Mouse (Mus musculus) midbrain, embryonic 11.5 days (tissue): ENCODE measurements at regions not wholly inside any gene's neighbourhood (a gene's known extent, or its start where the extent isn't known, plus 50 kb on each side); places are given as distances from the start of the nearest gene placed in this dataset.

Source experiments
- ATAC-seq: fragments of 200-750 bp; cut with Nextera tagmentation; 2 replicates; pipeline ENCODE4 v1.8.0; 2017; ENCODE audit warnings: moderate TSS enrichment, moderate library complexity; ENCODE audit not compliant: low FRiP score
- DNase-seq: peaks from one replicate; pipeline ENCODE4 v3.0.0; 2015; ENCODE audit warnings: low spot score; ENCODE audit errors: missing footprints
- H3K27ac ChIP-seq: fragments of 300-500 bp; sonication (generic); 2 replicates; pipeline ENCODE4 v1.5.1; 2014; ENCODE audit warnings: low read depth, low read length
- H3K27me3 ChIP-seq: fragments of 300-500 bp; sonication (generic); 2 replicates; pipeline ENCODE4 v1.6.1; 2014; ENCODE audit warnings: mild to moderate bottlenecking, low read length, moderate library complexity, mixed read lengths; ENCODE audit not compliant: control insufficient read depth, insufficient read depth
- H3K36me3 ChIP-seq: fragments of 300-500 bp; sonication (generic); 2 replicates; pipeline ENCODE4 v1.6.1; 2014; ENCODE audit warnings: mild to moderate bottlenecking, low read length, moderate library complexity, mixed read lengths; ENCODE audit not compliant: control insufficient read depth, insufficient read depth
- H3K4me1 ChIP-seq: fragments of 300-500 bp; sonication (generic); 2 replicates; pipeline ENCODE4 v1.6.1; 2014; ENCODE audit warnings: low read length; ENCODE audit not compliant: control insufficient read depth, insufficient read depth
- H3K4me2 ChIP-seq: fragments of 300-500 bp; sonication (generic); 2 replicates; pipeline ENCODE4 v1.6.1; 2014; ENCODE audit warnings: mild to moderate bottlenecking, moderate library complexity
- H3K4me3 ChIP-seq: fragments of 300-500 bp; sonication (generic); 2 replicates; pipeline ENCODE4 v1.5.1; 2014; ENCODE audit warnings: low read depth, low read length
- H3K9ac ChIP-seq: fragments of 300-500 bp; sonication (generic); 2 replicates; pipeline ENCODE4 v1.6.1; 2014; ENCODE audit warnings: low read length
- H3K9me3 ChIP-seq: fragments of 300-500 bp; sonication (generic); 2 replicates; pipeline ENCODE4 v1.6.1; 2016; ENCODE audit warnings: low read length; ENCODE audit not compliant: control insufficient read depth
- WGBS: fragments of 180-500 bp; shearing (Covaris S2); extraction: QIAGEN DNeasy Blood & Tissue Kit; methylation state at CpG from one replicate; pipeline ENCODE4 v1.1.7; 2014; 5-methylcytosine and 5-hydroxymethylcytosine counted together

- Histone ChIP-seq H3K27me3 (no peaks in the 10 kb centered on the region), H3K9ac (no peak overlapping the region), H3K4me3 (no peak overlapping the region), H3K4me2 (no peak overlapping the region), H3K27ac (no peak overlapping the region), H3K36me3 (no peaks in the 10 kb centered on the region), H3K9me3 (no peaks in the 10 kb centered on the region), H3K4me1 (no peaks in the 10 kb centered on the region)
- WGBS, result 87% methylated on average over 8 of the region's 8 CpGs
- ATAC-seq, result no peak
- no peak for DNase-seq
These were observed 61.0 kb upstream of the Ptpn3 start for GRCm38 (mm10) chr4:57362652-57363051.

- peak; percentile 77 for ATAC-seq
- Histone ChIP-seq H3K9me3 (no peaks in the 10 kb centered on the region), H3K4me3 (no peak overlapping the region), H3K4me1 (no peaks in the 10 kb centered on the region), H3K27ac (no peak overlapping the region), H3K36me3 (no peaks in the 10 kb centered on the region), H3K27me3 (no peaks in the 10 kb centered on the region), H3K9ac (no peak overlapping the region), H3K4me2 (no peak overlapping the region)
- DNase-seq, result peak; percentile 93
- 20% methylated on average over 12 of the region's 12 CpGs for WGBS
These were observed 64.2 kb upstream of the Palm2 start for GRCm38 (mm10) chr4:57369736-57370373.

- H3K4me1 ChIP-seq, result no peaks in the 10 kb centered on the region
- H3K9me3 ChIP-seq, result no peaks in the 10 kb centered on the region
- no peak overlapping the region for H3K4me2 ChIP-seq
- no peaks in the 10 kb centered on the region for H3K27me3 ChIP-seq
- ATAC-seq, result no peak
- WGBS, result 56% methylated on average over 5 of the region's 5 CpGs
- peak; percentile 89 for DNase-seq
- H3K36me3 ChIP-seq, result no peaks in the 10 kb centered on the region
- no peak overlapping the region for H3K27ac ChIP-seq
- no peak overlapping the region for H3K4me3 ChIP-seq
- H3K9ac ChIP-seq, result no peak overlapping the region
These were observed 56.2 kb upstream of the Palm2 start for GRCm38 (mm10) chr4:57377872-57378271.

- no peak overlapping the region for H3K9ac ChIP-seq
- no peaks in the 10 kb centered on the region for H3K27me3 ChIP-seq
- H3K9me3 ChIP-seq, result no peaks in the 10 kb centered on the region
- no peaks in the 10 kb centered on the region for H3K4me1 ChIP-seq
- H3K36me3 ChIP-seq, result no peaks in the 10 kb centered on the region
- 82% methylated on average over 9 of the region's 9 CpGs for WGBS
- DNase-seq (no peak), ATAC-seq (no peak)
- no peak overlapping the region for H3K4me2 ChIP-seq
- no peak overlapping the region for H3K4me3 ChIP-seq
- no peak overlapping the region for H3K27ac ChIP-seq
These were observed 53.8 kb upstream of the Palm2 start for GRCm38 (mm10) chr4:57380063-57380800.

GRCm38 (mm10) chr4:57381306-57381705, 52.7 kb upstream of the Palm2 start:
- Histone ChIP-seq H3K4me2 (no peak overlapping the region), H3K36me3 (no peaks in the 10 kb centered on the region), H3K4me1 (no peaks in the 10 kb centered on the region), H3K27ac (no peak overlapping the region), H3K27me3 (no peaks in the 10 kb centered on the region), H3K4me3 (no peak overlapping the region), H3K9ac (no peak overlapping the region), H3K9me3 (no peaks in the 10 kb centered on the region)
- no peak for ATAC-seq
- DNase-seq, result no peak
- WGBS, result 86% methylated on average over 4 of the region's 4 CpGs
